Mouse (Mus musculus): ENCODE data around the gene Hoxc13.

- no peak for TF ChIP-seq POLR2A (IDR thresholded peaks at IDR 0.05; ENCODE audit: extremely low read depth, insufficient read depth, low read length)
- no peak for TF ChIP-seq CTCF (IDR thresholded peaks at IDR 0.05; ENCODE audit: extremely low read depth, insufficient read depth, low read length)
Measured at GRCm38 (mm10) chr15:102972753-102973152, 51.9 kb downstream of the Hoxc13 start.
